Mouse (Mus musculus) hindbrain, embryonic 11.5 days (tissue): ENCODE measurements around the gene Kif5a. TPM values are rescaled to one million over a fixed set of nuclear protein-coding genes. Genes with fewer than 3 reads are reported as not detected.
A peak's percentile ranks its signal among the peaks of the same experiment; 100 is the strongest.

ENCODE experiments used
- ATAC-seq: fragments of 200-750 bp; cut with Nextera tagmentation; 2 replicates; pipeline ENCODE4 v1.8.0; 2017; ENCODE audit warnings: mild to moderate bottlenecking, moderate TSS enrichment, moderate library complexity; ENCODE audit not compliant: low FRiP score
- DNase-seq: peaks from one replicate; pipeline ENCODE4 v3.0.0-alpha.2; 2015; ENCODE audit warnings: low spot score
- H3K27ac ChIP-seq: fragments of 300-500 bp; sonication (generic); 2 replicates; pipeline ENCODE4 v1.5.1; 2014; ENCODE audit warnings: mild to moderate bottlenecking, low read depth, low read length
- H3K27me3 ChIP-seq: fragments of 300-500 bp; sonication (generic); 2 replicates; pipeline ENCODE4 v1.6.1; 2014; ENCODE audit warnings: mild to moderate bottlenecking, low read length, moderate library complexity, mixed read lengths; ENCODE audit not compliant: control insufficient read depth, insufficient read depth
- H3K36me3 ChIP-seq: fragments of 300-500 bp; sonication (generic); 2 replicates; pipeline ENCODE4 v1.6.1; 2014; ENCODE audit warnings: mild to moderate bottlenecking, low read length, moderate library complexity, mixed read lengths; ENCODE audit not compliant: control insufficient read depth, insufficient read depth
- H3K4me1 ChIP-seq: fragments of 300-500 bp; sonication (generic); replicated peaks from 2 replicates; pipeline ENCODE4 v1.6.1; 2014; ENCODE audit warnings: low read length, mixed read lengths; ENCODE audit not compliant: control insufficient read depth, insufficient read depth
- H3K4me2 ChIP-seq: fragments of 300-500 bp; sonication (generic); replicated peaks from 2 replicates; pipeline ENCODE4 v1.6.1; 2014; ENCODE audit warnings: mild to moderate bottlenecking, low read depth, low read length
- H3K4me3 ChIP-seq: fragments of 300-500 bp; sonication (generic); 2 replicates; pipeline ENCODE4 v1.5.1; 2014; ENCODE audit warnings: low read depth, low read length
- H3K9ac ChIP-seq: fragments of 300-500 bp; sonication (generic); 2 replicates; pipeline ENCODE4 v1.6.1; 2014; ENCODE audit warnings: low read depth, low read length
- H3K9me3 ChIP-seq: fragments of 300-500 bp; sonication (generic); 2 replicates; pipeline ENCODE4 v1.6.1; 2016; ENCODE audit warnings: low read length; ENCODE audit not compliant: control insufficient read depth
- WGBS: fragments of 180-500 bp; shearing (Covaris S2); extraction: QIAGEN DNeasy Blood & Tissue Kit; methylation state at CpG from one replicate; pipeline ENCODE4 v1.1.7; 2014; 5-methylcytosine and 5-hydroxymethylcytosine counted together
- polyA plus RNA-seq: library from polyadenylated mRNA; unstranded; fragments of >200 nt; fragmentation: Nextera tagmentation; extraction: Ambion mirVana; gene quantifications from 2 replicates; pipeline ENCODE4 v1.2.1, GENCODE M21; 2014

The Kif5a gene
- polyA plus RNA-seq, 1 experiment from 2014 or later: 41.4 TPM

DNA sequence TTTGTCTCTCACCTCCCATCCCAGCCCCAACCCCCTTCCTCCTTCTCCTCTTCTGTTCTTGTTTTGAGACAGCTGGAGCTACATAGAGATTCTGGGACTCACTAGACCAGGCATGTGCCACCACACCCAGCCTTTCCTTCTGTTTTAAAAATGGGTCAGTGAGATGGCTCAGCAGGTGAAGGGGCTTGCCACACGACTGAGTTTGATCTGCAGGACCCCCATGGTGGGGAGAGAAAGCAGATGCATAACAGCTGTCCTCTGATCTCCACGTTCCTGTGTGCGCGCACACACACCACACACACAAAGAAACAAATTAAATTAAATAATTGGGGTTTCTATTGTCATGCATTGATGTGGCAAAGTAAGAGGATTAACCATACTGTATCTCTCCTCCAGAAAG lies 1.8 kb upstream of the Kif5a start:
- no peaks in the 10 kb centered on the region for H3K9me3 ChIP-seq
- peaks cover 4% of the 10 kb centered on the region; the same call in 1 of the 2 replicates for H3K4me1 ChIP-seq
- H3K27ac ChIP-seq: no peak overlapping the region
- WGBS: 67% methylated on average over 4 of the region's 4 CpGs
- H3K4me3 ChIP-seq: no peak overlapping the region
- no peak overlapping the region for H3K4me2 ChIP-seq
- no peaks in the 10 kb centered on the region for H3K36me3 ChIP-seq
- no peaks in the 10 kb centered on the region for H3K27me3 ChIP-seq
- H3K9ac ChIP-seq: no peak overlapping the region
- ATAC-seq (no peak), DNase-seq (no peak)

- H3K4me1 ChIP-seq: peaks cover 5% of the 10 kb centered on the region; the same call in 1 of the 2 replicates
- no peak for DNase-seq
Measured at GRCm38 (mm10) chr10:127264336-127264735, 1.2 kb upstream of the Kif5a start.

DNA sequence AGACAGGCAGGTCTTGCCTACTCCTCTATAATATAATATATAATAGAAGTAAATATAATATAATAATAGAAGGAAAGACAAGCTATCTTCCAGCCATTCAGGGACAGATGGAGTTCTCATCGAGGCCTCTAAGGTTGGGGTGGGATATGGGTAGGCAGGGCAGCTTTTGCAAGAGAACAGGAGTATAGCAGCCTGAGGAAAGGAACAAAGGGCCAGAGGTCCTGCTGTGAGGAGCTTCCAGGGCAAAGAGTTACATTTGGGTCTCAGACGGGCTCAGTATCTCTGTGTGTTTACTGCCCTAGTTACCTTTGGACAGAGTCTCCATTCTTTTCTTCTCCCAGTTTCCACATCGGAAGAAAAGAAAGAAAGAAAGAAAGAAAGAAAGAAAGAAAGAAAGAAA lies 483 bp upstream of the Kif5a start:
- 37% methylated on average over 3 of the region's 3 CpGs for WGBS
- H3K9ac ChIP-seq: no peak overlapping the region
- no peak overlapping the region for H3K4me3 ChIP-seq
- ATAC-seq: no peak
- no peaks in the 10 kb centered on the region for H3K27me3 ChIP-seq
- no peaks in the 10 kb centered on the region for H3K9me3 ChIP-seq
- no peak for DNase-seq
- peaks cover 7% of the 10 kb centered on the region; the same call in 1 of the 2 replicates for H3K4me1 ChIP-seq
- no peaks in the 10 kb centered on the region for H3K36me3 ChIP-seq
- H3K27ac ChIP-seq: no peak overlapping the region
- no peak overlapping the region for H3K4me2 ChIP-seq

More at GRCm38 (mm10) chr10:127264336-127264735, 1.2 kb upstream of the Kif5a start:
- Histone ChIP-seq H3K36me3 (no peaks in the 10 kb centered on the region), H3K27ac (no peak overlapping the region), H3K4me2 (no peak overlapping the region), H3K27me3 (no peaks in the 10 kb centered on the region), H3K4me3 (no peak overlapping the region), H3K9me3 (no peaks in the 10 kb centered on the region), H3K9ac (no peak overlapping the region)
- no peak for ATAC-seq
- WGBS: 82% methylated on average over 8 of the region's 8 CpGs

- H3K27ac ChIP-seq: peak overlapping the region; percentile 79
- H3K4me2 ChIP-seq: peak overlapping the region; percentile 88
- no peaks in the 10 kb centered on the region for H3K36me3 ChIP-seq
- H3K9ac ChIP-seq: peak overlapping the region; percentile 74
- DNase-seq: peak; percentile 30
- peak overlapping the region; percentile 58 for H3K4me3 ChIP-seq
- H3K27me3 ChIP-seq: no peaks in the 10 kb centered on the region
- peaks cover 5% of the 10 kb centered on the region; the same call in 1 of the 2 replicates for H3K4me1 ChIP-seq
- ATAC-seq: no peak
- 62% methylated on average over 15 of the region's 15 CpGs for WGBS
- H3K9me3 ChIP-seq: no peaks in the 10 kb centered on the region
Measured at GRCm38 (mm10) chr10:127261706-127262547, 1.2 kb downstream of the Kif5a start.

DNA sequence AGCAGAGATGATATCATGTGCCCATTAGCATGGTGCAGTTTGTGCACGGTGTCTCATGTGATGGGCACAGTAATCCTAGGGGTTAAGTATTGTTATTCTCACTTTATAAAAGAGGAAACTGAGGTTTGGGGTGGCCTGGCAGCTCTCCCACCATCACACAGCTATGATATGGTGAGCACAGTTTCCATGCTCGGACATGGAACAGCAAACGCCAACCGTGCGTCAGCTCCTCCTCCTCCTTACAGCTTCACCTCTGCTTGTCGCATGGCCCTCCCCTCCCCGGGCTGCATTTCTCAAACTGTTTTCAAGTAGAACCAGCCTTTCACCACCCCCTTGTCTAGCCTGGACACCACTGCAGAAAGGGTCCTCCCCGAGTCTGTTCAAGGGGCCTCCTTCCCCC lies 4.7 kb downstream of the Kif5a start:
- 77% methylated on average over 8 of the region's 8 CpGs for WGBS
- no peak overlapping the region for H3K4me2 ChIP-seq

GRCm38 (mm10) chr10:127257790-127258189 lies 5.4 kb downstream of the Kif5a start:
- Histone ChIP-seq H3K9ac (no peak overlapping the region), H3K4me2 (no peak overlapping the region), H3K4me3 (no peak overlapping the region), H3K27ac (no peak overlapping the region), H3K4me1 (peaks cover 5% of the 10 kb centered on the region; the same call in 1 of the 2 replicates), H3K36me3 (no peaks in the 10 kb centered on the region), H3K27me3 (no peaks in the 10 kb centered on the region), H3K9me3 (no peaks in the 10 kb centered on the region)
- ATAC-seq: no peak
- 88% methylated on average over 6 of the region's 6 CpGs for WGBS
- no peak for DNase-seq

More for the DNA sequence above, 4.7 kb downstream of the Kif5a start:
- H3K36me3 ChIP-seq: no peaks in the 10 kb centered on the region
- H3K27me3 ChIP-seq: no peaks in the 10 kb centered on the region
- H3K27ac ChIP-seq: no peak overlapping the region
- peaks cover 5% of the 10 kb centered on the region; the same call in 1 of the 2 replicates for H3K4me1 ChIP-seq
- no peaks in the 10 kb centered on the region for H3K9me3 ChIP-seq
- H3K4me3 ChIP-seq: no peak overlapping the region
- ATAC-seq: no peak
- no peak for DNase-seq
- H3K9ac ChIP-seq: no peak overlapping the region

DNA sequence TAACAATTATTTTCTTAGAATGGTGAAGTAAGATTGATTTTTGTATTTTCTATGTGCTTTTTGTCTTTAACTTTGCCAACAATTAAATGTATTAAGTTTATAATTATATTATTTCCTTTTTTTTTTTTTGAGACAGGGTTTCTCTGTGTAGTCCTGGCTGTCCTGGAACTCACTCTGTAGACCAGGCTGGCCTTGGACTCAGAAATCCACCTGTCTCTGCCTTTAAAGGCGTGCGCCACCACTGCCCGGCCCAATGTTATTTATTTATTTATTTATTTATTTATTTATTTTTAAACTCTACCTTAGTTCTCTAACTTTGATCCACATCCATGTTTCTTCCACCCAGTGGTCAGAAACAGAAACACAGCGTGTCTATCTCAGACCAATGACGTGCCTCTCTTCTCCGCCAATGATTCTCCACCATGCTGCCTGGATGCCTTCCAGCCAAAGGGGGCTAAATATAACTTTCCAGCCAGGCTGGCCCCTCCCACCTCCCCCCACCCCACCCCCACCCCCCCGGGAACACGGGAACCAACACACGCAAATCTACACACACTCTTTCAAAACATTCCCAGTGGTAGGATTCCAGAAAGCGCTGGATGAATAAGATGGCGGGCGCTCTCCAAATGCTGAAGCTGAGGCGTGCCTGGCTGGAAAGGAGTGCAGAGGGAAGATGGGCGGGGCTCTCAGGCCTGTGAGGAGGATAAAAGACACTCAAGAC lies 7.4 kb downstream of the Kif5a start:
- 24% methylated on average over 14 of the region's 14 CpGs for WGBS
- H3K4me1 ChIP-seq: peaks cover 5% of the 10 kb centered on the region; the same call in 1 of the 2 replicates
- no peaks in the 10 kb centered on the region for H3K27me3 ChIP-seq
- no peak overlapping the region for H3K4me3 ChIP-seq
- H3K4me2 ChIP-seq: no peak overlapping the region
- peak; percentile 47; the same call in 1 of the 2 replicates for ATAC-seq
- H3K9me3 ChIP-seq: no peaks in the 10 kb centered on the region
- no peak overlapping the region for H3K9ac ChIP-seq
- H3K36me3 ChIP-seq: no peaks in the 10 kb centered on the region
- peak; percentile 75 for DNase-seq
- no peak overlapping the region for H3K27ac ChIP-seq

DNA sequence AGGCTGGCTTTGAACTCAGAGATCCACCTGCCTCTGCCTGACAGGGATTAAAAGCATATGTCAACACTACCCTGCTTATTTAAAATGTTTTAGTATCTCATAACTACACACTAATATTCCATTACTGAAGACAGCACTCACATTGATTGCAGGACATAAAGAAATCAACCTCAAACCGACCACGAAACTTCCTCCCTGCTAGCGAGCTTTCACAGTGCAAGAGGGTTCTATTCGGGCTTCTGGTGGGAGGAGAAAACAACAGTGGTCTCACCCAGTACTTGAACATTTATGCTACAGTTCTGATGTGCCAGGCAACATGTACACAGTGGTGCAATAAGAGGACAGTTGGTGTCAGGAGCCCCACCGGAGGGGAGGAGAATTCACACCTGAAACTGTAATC lies 12.3 kb downstream of the Kif5a start:
- no peaks in the 10 kb centered on the region for H3K4me1 ChIP-seq
- DNase-seq (no peak), ATAC-seq (no peak)
- H3K9me3 ChIP-seq: no peaks in the 10 kb centered on the region
- no peak overlapping the region for H3K9ac ChIP-seq
- H3K27ac ChIP-seq: no peak overlapping the region
- H3K4me2 ChIP-seq: no peak overlapping the region
- H3K4me3 ChIP-seq: no peak overlapping the region
- H3K36me3 ChIP-seq: no peaks in the 10 kb centered on the region
- H3K27me3 ChIP-seq: no peaks in the 10 kb centered on the region
- WGBS: 85% methylated on average over 5 of the region's 5 CpGs
